Mouse (Mus musculus) CH12.LX (cell line): ENCODE measurements around the gene Casz1. TPM values are rescaled to one million over a fixed set of nuclear protein-coding genes. Genes with fewer than 3 reads are reported as not detected.

ENCODE experiments used
- DNase-seq: peaks from one replicate; pipeline ENCODE4 v3.0.0-alpha.2; 2013; ENCODE audit errors: extremely low read depth
- H3K27ac ChIP-seq: 2 replicates; pipeline ENCODE4 v1.5.1; 2012; ENCODE audit warnings: low read depth, mild to moderate bottlenecking, control low read depth, moderate library complexity; ENCODE audit not compliant: insufficient read depth
- H3K27me3 ChIP-seq: replicated peaks from 2 replicates; pipeline ENCODE3; 2012; ENCODE audit warnings: inconsistent platforms
- H3K36me3 ChIP-seq, 2 experiments: replicated peaks in 1 of 2; 2 replicates each; pipeline versions ENCODE3 to v1.6.1; 2012; ENCODE audit warnings: inconsistent platforms in 1 of 2, low read length in 1 of 2, mild to moderate bottlenecking in 1 of 2, mixed read lengths in 1 of 2, moderate library complexity in 1 of 2; ENCODE audit not compliant: control insufficient read depth in 1 of 2, insufficient read depth in 1 of 2
- H3K4me1 ChIP-seq, 2 experiments: 2 replicates each; pipeline ENCODE4 v1.6.1; 2012; ENCODE audit warnings: inconsistent platforms in 1 of 2, moderate library complexity in 1 of 2; ENCODE audit not compliant: insufficient read depth in 2 of 2, control insufficient read depth in 1 of 2
- H3K4me2 ChIP-seq: 2 replicates; pipeline ENCODE4 v1.6.1; 2012; ENCODE audit warnings: low read depth, mild to moderate bottlenecking, control low read depth; ENCODE audit not compliant: poor library complexity, insufficient read depth, severe bottlenecking
- H3K4me3 ChIP-seq, 3 experiments: fragments of 150-350 bp in 1 of 3; sonication (generic) in 1 of 3; replicated peaks in 1 of 3; 2 replicates each; pipeline versions ENCODE3 to v1.5.1; 2011 to 2012; ENCODE audit warnings: low read depth in 2 of 3, low read length in 2 of 3, mild to moderate bottlenecking in 2 of 3, moderate library complexity in 2 of 3, control low read depth in 1 of 3, improper control_type of control experiment in 1 of 3, inconsistent platforms in 1 of 3, mixed read lengths in 1 of 3; ENCODE audit not compliant: poor library complexity in 1 of 3
- H3K79me2 ChIP-seq: replicated peaks from 2 replicates; pipeline ENCODE4 v1.6.1; 2012; ENCODE audit warnings: mild to moderate bottlenecking, moderate library complexity; ENCODE audit not compliant: control insufficient read depth, poor library complexity, insufficient read depth, severe bottlenecking; ENCODE audit errors: extremely low read depth
- H3K9ac ChIP-seq: 2 replicates; pipeline ENCODE4 v1.6.1; 2012; ENCODE audit warnings: low read depth, mild to moderate bottlenecking, control low read depth, moderate library complexity; ENCODE audit not compliant: insufficient read depth
- H3K9me3 ChIP-seq: replicated peaks from 2 replicates; pipeline ENCODE3; 2012; ENCODE audit warnings: low read length, inconsistent platforms, mixed read lengths
- CHD1 ChIP-seq: IDR thresholded peaks from 2 replicates; pipeline ENCODE4 v1.6.1; 2012; ENCODE audit warnings: low read depth, low read length, improper control_type of control experiment, inconsistent platforms
- CTCF ChIP-seq, 2 experiments: IDR thresholded peaks in 1 of 2; conservative IDR thresholded peaks in 1 of 2; 2 replicates each; pipeline ENCODE4 v1.5.1; 2011 to 2012; ENCODE audit warnings: low read depth in 2 of 2, low read length in 2 of 2, improper control_type of control experiment in 1 of 2, inconsistent platforms in 1 of 2, mild to moderate bottlenecking in 1 of 2, moderate library complexity in 1 of 2
- ETS1 ChIP-seq: conservative IDR thresholded peaks from 2 replicates; pipeline ENCODE4 v1.6.1; 2012; ENCODE audit warnings: low read depth, mild to moderate bottlenecking, inconsistent platforms, low read length, improper control_type of control experiment, moderate library complexity
- HCFC1 ChIP-seq: IDR thresholded peaks from 2 replicates; pipeline ENCODE4 v1.6.1; 2012; ENCODE audit warnings: low read depth, mild to moderate bottlenecking, inconsistent platforms, low read length, improper control_type of control experiment
- JUN ChIP-seq: IDR thresholded peaks from 2 replicates; pipeline ENCODE4 v1.6.1; 2011; ENCODE audit warnings: low read depth, mild to moderate bottlenecking, low read length, improper control_type of control experiment, moderate library complexity; ENCODE audit not compliant: insufficient read depth
- JUND ChIP-seq: conservative IDR thresholded peaks from 2 replicates; pipeline ENCODE4 v1.6.1; 2011; ENCODE audit warnings: low read depth, low read length, improper control_type of control experiment
- KAT2A ChIP-seq: IDR thresholded peaks from 2 replicates; pipeline ENCODE4 v1.6.1; 2012; ENCODE audit warnings: low read length, improper control_type of control experiment, inconsistent platforms; ENCODE audit not compliant: insufficient replicate concordance
- MAFK ChIP-seq: IDR thresholded peaks from 2 replicates; pipeline ENCODE4 v1.6.1; 2011; ENCODE audit warnings: low read length, improper control_type of control experiment; ENCODE audit not compliant: insufficient replicate concordance
- MAX ChIP-seq: IDR thresholded peaks from 2 replicates; pipeline ENCODE4 v1.6.1; 2011; ENCODE audit warnings: low read length, improper control_type of control experiment
- MAZ ChIP-seq: IDR thresholded peaks from 2 replicates; pipeline ENCODE4 v1.6.1; 2012; ENCODE audit warnings: low read depth, mild to moderate bottlenecking, inconsistent platforms, low read length, improper control_type of control experiment, moderate library complexity
- MXI1 ChIP-seq: IDR thresholded peaks from 2 replicates; pipeline ENCODE4 v1.6.1; 2011; ENCODE audit warnings: mild to moderate bottlenecking, low read depth, low read length, improper control_type of control experiment
- MYC ChIP-seq: IDR thresholded peaks from 2 replicates; pipeline ENCODE4 v1.6.1; 2011; ENCODE audit warnings: low read depth, mild to moderate bottlenecking, improper control_type of control experiment, low read length
- NELFE ChIP-seq: IDR thresholded peaks from 2 replicates; pipeline ENCODE4 v1.6.1; 2011; ENCODE audit warnings: low read depth, low read length, improper control_type of control experiment
- POLR2A ChIP-seq: IDR thresholded peaks from 2 replicates; pipeline ENCODE4 v1.6.1; 2011; ENCODE audit warnings: low read depth, mild to moderate bottlenecking, improper control_type of control experiment, low read length
- POLR2AphosphoS2 ChIP-seq: IDR thresholded peaks from 2 replicates; pipeline ENCODE4 v1.6.1; 2011; ENCODE audit warnings: low read depth, low read length, improper control_type of control experiment
- SIN3A ChIP-seq: IDR thresholded peaks from 2 replicates; pipeline ENCODE4 v1.6.1; 2012; ENCODE audit warnings: low read length, improper control_type of control experiment, inconsistent platforms
- SMC3 ChIP-seq: IDR thresholded peaks from 2 replicates; pipeline ENCODE4 v1.6.1; 2011; ENCODE audit warnings: low read depth, low read length, improper control_type of control experiment
- ZC3H11A ChIP-seq: IDR thresholded peaks from 2 replicates; pipeline ENCODE4 v1.6.1; 2012; ENCODE audit warnings: low read depth, mild to moderate bottlenecking, inconsistent platforms, low read length, improper control_type of control experiment
- ZKSCAN1 ChIP-seq: IDR thresholded peaks from 2 replicates; pipeline ENCODE4 v1.6.1; 2012; ENCODE audit warnings: low read depth, inconsistent platforms, low read length, improper control_type of control experiment, borderline replicate concordance
- ZMIZ1 ChIP-seq: IDR thresholded peaks from 2 replicates; pipeline ENCODE4 v1.6.1; 2012; ENCODE audit warnings: low read depth, mild to moderate bottlenecking, inconsistent platforms, low read length, improper control_type of control experiment
- dilution Hi-C: fragments of 300-500 bp; cut with MboI; formaldehyde crosslinking; loops from 2 replicates; pipeline ENCODE4 v1.14.3; 2020; ENCODE audit warnings: low sequenced_read_pairs; ENCODE audit not compliant: extremely low pct_unique_long_range_greater_than_20kb, extremely low pct_ligation_motif_present
- in situ Hi-C: fragments of 300-500 bp; cut with MboI; formaldehyde crosslinking; loops from 3 replicates; pipeline ENCODE4 v1.14.3; 2019; ENCODE audit warnings: low sequenced_read_pairs, low pct_ligation_motif_present, low pct_unique_long_range_greater_than_20kb, mixed read lengths
- polyA plus RNA-seq: library from polyadenylated mRNA; unstranded; fragments of >175 nt; gene quantifications from 2 replicates; pipeline ENCODE4 v1.2.1, GENCODE M21; 2012; ENCODE audit warnings: low read depth; ENCODE audit not compliant: insufficient read length
- total RNA-seq, 2 experiments: library from RNA; depleted of rRNA; stranded (reverse); fragments of 300-350 nt in 1 of 2; fragments of >200 nt in 1 of 2; gene quantifications; 2 replicates each; pipeline ENCODE4 v1.2.3; 2012 to 2014

The Casz1 gene
- total and polyA plus RNA-seq, 3 experiments, result 0.12 to 0.36 (median 0.17) TPM

GRCm38 (mm10) chr4:148872372-148872771 is 68.1 kb downstream of the Casz1 start:
- TF ChIP-seq ETS1, result no peak
- TF ChIP-seq ZKSCAN1, result no peak
- no peak for TF ChIP-seq NELFE

GRCm38 (mm10) chr4:148872783-148873182 is 68.6 kb downstream of the Casz1 start:
- TF ChIP-seq MAZ (no peak), POLR2A (no peak), MXI1 (no peak), MYC (no peak)
- no peak overlapping the region for H3K27ac ChIP-seq
- no peak overlapping the region for H3K9ac ChIP-seq
- no peaks in the 10 kb centered on the region for H3K9me3 ChIP-seq
- in situ Hi-C loops (no loop called here), dilution Hi-C loops (no loop called here)
- H3K4me2 ChIP-seq, result no peak overlapping the region
- H3K4me3 ChIP-seq, result no peak overlapping the region
- H3K36me3 ChIP-seq, result no peaks in the 10 kb centered on the region
- no peaks in the 10 kb centered on the region for H3K79me2 ChIP-seq
- no peak for DNase-seq
- H3K4me1 ChIP-seq, result peaks cover 0 to 3% of the 10 kb centered on the region in 2 experiments; a peak in 1 of 4 replicates
- H3K27me3 ChIP-seq, result peaks cover 85% of the 10 kb centered on the region

More at GRCm38 (mm10) chr4:148872372-148872771, 68.1 kb downstream of the Casz1 start:
- dilution Hi-C loops, result no loop called here
- in situ Hi-C loops, result no loop called here
- Histone ChIP-seq H3K4me3 (no peak overlapping the region), H3K4me2 (no peak overlapping the region), H3K9ac (no peak overlapping the region), H3K27me3 (peaks cover 87% of the 10 kb centered on the region), H3K4me1 (peaks cover 0 to 3% of the 10 kb centered on the region in 2 experiments; a peak in 1 of 4 replicates), H3K36me3 (no peaks in the 10 kb centered on the region), H3K27ac (no peak overlapping the region), H3K9me3 (no peaks in the 10 kb centered on the region), H3K79me2 (no peaks in the 10 kb centered on the region)
- no peak for DNase-seq

- Histone ChIP-seq H3K4me2 (no peak overlapping the region), H3K4me1 (peaks cover 0 to 3% of the 10 kb centered on the region in 2 experiments; a peak in 1 of 4 replicates), H3K9ac (no peak overlapping the region), H3K36me3 (no peaks in the 10 kb centered on the region)
- TF ChIP-seq CHD1 (no peak), MAFK (no peak), JUN (no peak), KAT2A (no peak), MAX (no peak), CTCF (conservative IDR thresholded peaks at IDR 0.05 in 1 of 2, IDR thresholded peaks at IDR 0.05 in 1 of 2; ENCODE audit: low read depth in 2 of 2, low read length in 2 of 2) (no peak), MAZ (no peak), JUND (no peak), SMC3 (no peak), HCFC1 (no peak), SIN3A (no peak), ZC3H11A (no peak), ZMIZ1 (no peak), POLR2AphosphoS2 (no peak), ZKSCAN1 (no peak), MXI1 (no peak)
- TF ChIP-seq, all 38 proteins: peak for 0
- Histone ChIP-seq H3K4me3 (no peak overlapping the region), H3K27me3 (peaks cover 90% of the 10 kb centered on the region), H3K9me3 (no peaks in the 10 kb centered on the region), H3K27ac (no peak overlapping the region), H3K79me2 (no peaks in the 10 kb centered on the region)
- in situ Hi-C loops (no loop called here), dilution Hi-C loops (no loop called here)
- no peak for DNase-seq
Observed at GRCm38 (mm10) chr4:148876166-148876565, 71.9 kb downstream of the Casz1 start.
